Mouse (Mus musculus): ENCODE results near the gene Mthfsl.
"Not testable (repeated sequence)": the region's sequence is repeated elsewhere in the genome, so short reads cannot be mapped to it uniquely, and the experiment has no call there.

GRCm38 (mm10) chr9:88698746-88699145 lies 21.4 kb downstream of the Mthfsl start:
- TF ChIP-seq CTCF (IDR thresholded peaks at IDR 0.05; ENCODE audit: low read depth, low read length); POLR2A (IDR thresholded peaks at IDR 0.05; ENCODE audit: borderline replicate concordance, low read depth, low read length): not testable (repeated sequence)

All from bone marrow macrophage, adult 2 months (primary cell).